Mouse (Mus musculus) lung, postnatal 25 days (tissue): ENCODE measurements at regions not wholly inside any gene's neighbourhood (a gene's known extent, or its start where the extent isn't known, plus 50 kb on each side); places are given as distances from the start of the nearest gene placed in this dataset.
A peak's percentile ranks its signal among the peaks of the same experiment; 100 is the strongest.

Source experiments
- DNase-seq: peaks from one replicate; pipeline ENCODE4 v3.0.0; 2022; ENCODE audit warnings: low spot score

- DNase-seq, result no peak
Observed at GRCm38 (mm10) chr7:67429008-67429873, 56.6 kb upstream of the Mef2a start.

- no peak for DNase-seq
Observed at GRCm38 (mm10) chr7:67428388-67428787, 55.7 kb upstream of the Mef2a start.

DNA sequence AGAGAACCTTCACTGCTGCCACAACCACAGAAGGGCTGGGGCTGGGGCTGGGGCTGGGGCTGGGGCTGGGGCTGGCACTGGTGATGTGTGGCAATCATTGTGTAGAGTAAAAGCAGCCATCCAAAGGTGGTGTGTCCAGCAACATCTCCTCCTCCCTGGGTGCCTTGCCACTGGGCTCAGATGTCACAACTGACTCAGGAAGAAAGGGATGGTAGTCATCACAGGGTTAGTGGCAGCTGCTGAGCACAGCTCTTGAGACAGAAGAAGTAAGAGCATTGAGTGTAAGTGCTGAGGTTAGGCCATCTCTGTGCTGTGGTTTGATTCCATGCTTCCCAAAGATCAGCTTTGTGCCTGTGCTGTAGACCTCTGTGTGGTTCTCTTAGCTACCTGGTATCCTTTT is 53.4 kb upstream of the Mef2a start:
- no peak for DNase-seq

DNA sequence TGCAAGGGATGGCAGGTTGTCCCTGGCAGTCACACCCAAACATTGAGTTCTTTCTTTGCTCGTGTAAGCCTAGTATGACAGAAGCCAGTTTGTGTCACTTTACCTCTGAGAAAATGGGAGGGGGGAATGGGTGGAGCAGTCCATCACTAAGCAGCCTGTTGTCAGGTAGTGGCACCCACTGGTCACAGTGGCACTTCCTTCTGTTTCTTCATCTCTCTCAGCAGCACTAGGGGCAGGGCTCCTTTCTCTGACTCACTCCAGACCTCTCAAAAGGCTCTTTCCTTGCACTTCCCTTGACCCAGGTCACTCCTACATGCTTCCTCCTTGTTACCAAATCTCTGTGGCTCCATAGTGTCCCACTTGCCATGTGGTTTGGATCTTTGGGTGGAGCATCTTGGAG is 52.9 kb upstream of the Mef2a start:
- peak; percentile 49 for DNase-seq

DNA sequence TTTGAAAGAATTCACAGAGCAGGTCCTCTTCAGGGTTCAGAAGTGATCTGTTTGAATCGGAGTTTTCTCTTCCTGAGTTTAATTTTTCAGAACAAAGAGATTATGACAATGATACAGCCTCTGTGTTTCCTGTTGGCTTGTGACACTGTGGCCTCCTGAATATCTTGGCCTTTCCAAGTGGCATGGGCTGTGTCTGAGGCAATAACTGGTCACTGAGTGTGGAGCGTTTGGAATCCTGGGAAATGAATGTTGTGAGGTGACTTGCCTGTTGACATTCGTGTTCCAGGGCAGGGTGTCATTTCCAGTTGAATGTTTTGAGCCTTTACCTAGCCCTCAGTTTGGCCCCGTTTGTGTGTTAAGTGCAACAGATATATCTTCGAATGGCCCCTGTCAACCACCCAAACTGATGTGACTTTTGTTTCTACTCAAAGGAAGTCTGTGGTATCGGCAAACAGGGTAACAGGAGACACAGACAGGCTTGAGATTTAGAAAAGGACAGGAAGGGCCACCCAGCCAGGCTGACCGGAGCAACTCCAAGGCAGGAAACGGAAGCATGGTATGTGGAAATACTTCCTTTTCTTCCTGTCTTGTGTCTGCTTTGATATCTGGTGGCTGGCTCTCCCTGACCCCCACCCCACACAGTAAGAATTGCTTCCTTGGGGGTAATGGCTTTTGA is 52.3 kb upstream of the Mef2a start:
- DNase-seq, result peak; percentile 57
